ENCODE assay signal across 28 mouse cellular contexts in the genomic region with DNA sequence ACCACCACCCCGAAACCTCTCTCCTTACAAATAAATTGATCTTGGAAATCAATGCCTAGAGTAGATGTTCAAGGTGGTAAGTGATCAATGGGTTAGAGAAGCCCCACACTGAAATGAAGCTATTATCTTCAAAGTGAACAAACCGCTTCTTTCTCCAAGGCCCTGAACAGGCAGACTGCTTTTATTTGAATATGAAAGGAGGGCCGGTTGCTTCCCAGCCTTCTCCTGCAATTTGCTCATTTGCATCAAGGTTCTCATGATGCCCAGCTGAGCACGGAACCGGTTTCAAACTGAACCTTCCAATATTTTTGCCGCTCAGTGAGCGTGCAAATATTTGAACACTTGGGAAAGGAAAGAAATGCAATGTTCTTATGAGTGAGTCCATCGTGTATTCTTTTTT.
A peak's percentile ranks its signal among the peaks of the same experiment; 100 is the strongest.
DNase-seq lines count a peak whose midpoint lies in the region; ATAC-seq and TF ChIP-seq lines count a peak whose summit lies in the region.
"Had no signal": no experiment of that assay in that cellular context is flagged by ENCODE, and none has a peak within 500 bp of the region (broad histone marks: within the 10 kb centered on the region; RNA-seq: fewer than 3 reads in every experiment).

No protein-coding gene starts in this region.

- in situ Hi-C loops in ES-E14 (cut with MboI; ENCODE audit: low sequenced_read_pairs in 2 of 2, unreplicated experiment in 2 of 2) = no loop called here

- no peak overlapping the region for H3K4me2 ChIP-seq in hindbrain, embryonic 11.5 days (replicated peaks; ENCODE audit: low read depth, low read length)
- no peak overlapping the region for H3K4me2 ChIP-seq in hindbrain, embryonic 14.5 days (replicated peaks)
- no peak overlapping the region for H3K4me2 ChIP-seq in midbrain, embryonic 12.5 days (replicated peaks)
- no peak overlapping the region for H3K4me2 ChIP-seq in midbrain, postnatal 0 days (ENCODE audit: low read depth, low read length, poor library complexity, severe bottlenecking)
- no peak overlapping the region for H3K4me2 ChIP-seq in stomach, postnatal 0 days (replicated peaks; ENCODE audit: low read depth)
- H3K4me2 ChIP-seq: embryonic facial prominence, embryonic 12.5 days; embryonic facial prominence, embryonic 15.5 days; forebrain, embryonic 15.5 days; heart, embryonic 13.5 days; hindbrain, embryonic 15.5 days had no signal

- H3K27ac ChIP-seq in hindbrain, embryonic 11.5 days (ENCODE audit: low read depth, low read length) = no peak overlapping the region
- H3K27ac ChIP-seq in hindbrain, embryonic 14.5 days = no peak overlapping the region
- H3K27ac ChIP-seq in midbrain, embryonic 12.5 days (replicated peaks) = 0 out of 2 replicates have a peak overlapping the region, but pooled peaks have one; percentile 15
- H3K27ac ChIP-seq in midbrain, postnatal 0 days (ENCODE audit: low read depth, low read length) = no peak overlapping the region
- H3K27ac ChIP-seq in ES-E14 (ENCODE audit: insufficient read depth, low read depth, low read length, poor library complexity, severe bottlenecking) = no peak overlapping the region
- H3K27ac ChIP-seq in stomach, postnatal 0 days (replicated peaks) = no peak overlapping the region
- H3K27ac ChIP-seq: embryonic facial prominence, embryonic 12.5 days; embryonic facial prominence, embryonic 15.5 days; forebrain, embryonic 15.5 days; heart, adult 2 months; heart, embryonic 10.5 days; heart, embryonic 13.5 days; hindbrain, embryonic 15.5 days had no signal

- peak; percentile 21 for DNase-seq in hindbrain, embryonic 11.5 days (ENCODE audit: low spot score)
- no peak for DNase-seq in hindbrain, embryonic 14.5 days (ENCODE audit: low spot score)
- DNase-seq in midbrain, postnatal 0 days (ENCODE audit: low spot score) = no peak
- DNase-seq in ES-E14 (ENCODE audit: low read depth, low spot score) (peak; percentile 22), ZHBTc4 (ENCODE audit: low read depth, low spot score) (peak; percentile 59)
- no peak for DNase-seq in cerebellum, postnatal 36 days
- DNase-seq in stomach, postnatal 0 days (ENCODE audit: low spot score) = no peak
- DNase-seq: adrenal gland, adult 8-10 months; adrenal gland, postnatal 25 days; cerebellum, adult 18-20 months; cerebellum, adult 9-10 months; cerebellum, postnatal 14 days; gastrocnemius, postnatal 10 days; gastrocnemius, postnatal 36 days; heart, adult 2 months; heart, postnatal 14 days; heart, postnatal 4 days had no signal

- H3K4me1 ChIP-seq in hindbrain, embryonic 11.5 days (replicated peaks; ENCODE audit: control insufficient read depth, insufficient read depth, low read length) = no peaks in the 10 kb centered on the region
- peaks cover 6% of the 10 kb centered on the region for H3K4me1 ChIP-seq in hindbrain, embryonic 14.5 days (replicated peaks; ENCODE audit: control insufficient read depth, insufficient read depth, low read length)
- H3K4me1 ChIP-seq in midbrain, embryonic 12.5 days = peaks cover 37% of the 10 kb centered on the region
- no peaks in the 10 kb centered on the region for H3K4me1 ChIP-seq in midbrain, postnatal 0 days (ENCODE audit: insufficient read depth, low read length)
- H3K4me1 ChIP-seq in ES-E14 (ENCODE audit: control insufficient read depth in 2 of 2, insufficient read depth in 2 of 2, low read length in 2 of 2, poor library complexity in 1 of 2) = peaks cover 0 to 7% of the 10 kb centered on the region in 2 experiments; a peak in 2 of 4 replicates
- H3K4me1 ChIP-seq in stomach, postnatal 0 days (replicated peaks; ENCODE audit: control insufficient read depth, insufficient read depth) = no peaks in the 10 kb centered on the region
- H3K4me1 ChIP-seq: embryonic facial prominence, embryonic 12.5 days; embryonic facial prominence, embryonic 15.5 days had no signal

- no peaks in the 10 kb centered on the region for H3K9me3 ChIP-seq in hindbrain, embryonic 11.5 days (ENCODE audit: control insufficient read depth, low read length)
- H3K9me3 ChIP-seq in hindbrain, embryonic 14.5 days (ENCODE audit: control insufficient read depth, low read length) = no peaks in the 10 kb centered on the region
- no peaks in the 10 kb centered on the region for H3K9me3 ChIP-seq in midbrain, embryonic 12.5 days
- H3K9me3 ChIP-seq in midbrain, postnatal 0 days (ENCODE audit: low read length) = no peaks in the 10 kb centered on the region
- H3K9me3 ChIP-seq in ES-E14 (ENCODE audit: control insufficient read depth, insufficient read depth, low read depth, low read length) = no peaks in the 10 kb centered on the region
- no peaks in the 10 kb centered on the region for H3K9me3 ChIP-seq in stomach, postnatal 0 days (ENCODE audit: control insufficient read depth, low read length)
- H3K9me3 ChIP-seq: embryonic facial prominence, embryonic 12.5 days; embryonic facial prominence, embryonic 15.5 days; forebrain, embryonic 15.5 days; G1E; heart, embryonic 10.5 days; heart, embryonic 13.5 days; hindbrain, embryonic 15.5 days had no signal

- ATAC-seq in hindbrain, embryonic 11.5 days (ENCODE audit: low FRiP score) = no peak
- no peak for ATAC-seq in hindbrain, embryonic 14.5 days (ENCODE audit: low FRiP score)
- ATAC-seq in midbrain, embryonic 12.5 days (ENCODE audit: low FRiP score, low read depth) = no peak
- ATAC-seq in midbrain, postnatal 0 days (ENCODE audit: low FRiP score) = no peak
- no peak for ATAC-seq in stomach, postnatal 0 days (ENCODE audit: low FRiP score, low TSS enrichment)
- ATAC-seq: activated CD4-positive, CD25-positive, alpha-beta regulatory T cell, adult 4 months; CD4-positive, CD25-positive, alpha-beta regulatory T cell, adult 4 months; forebrain, embryonic 15.5 days; Patski had no signal

- TF ChIP-seq EP300 in stomach, postnatal 0 days (optimal IDR thresholded peaks at IDR 0.05) = no peak

- H3K36me3 ChIP-seq in hindbrain, embryonic 11.5 days (ENCODE audit: control insufficient read depth, insufficient read depth, low read length) = no peaks in the 10 kb centered on the region
- H3K36me3 ChIP-seq in hindbrain, embryonic 14.5 days (replicated peaks; ENCODE audit: control insufficient read depth, insufficient read depth) = no peaks in the 10 kb centered on the region
- no peaks in the 10 kb centered on the region for H3K36me3 ChIP-seq in midbrain, embryonic 12.5 days
- no peaks in the 10 kb centered on the region for H3K36me3 ChIP-seq in midbrain, postnatal 0 days (ENCODE audit: insufficient read depth, low read length)
- H3K36me3 ChIP-seq in ES-E14 (ENCODE audit: control insufficient read depth, insufficient read depth, low read length, poor library complexity, severe bottlenecking) = no peaks in the 10 kb centered on the region
- H3K36me3 ChIP-seq in stomach, postnatal 0 days (ENCODE audit: control insufficient read depth, insufficient read depth, low read length) = no peaks in the 10 kb centered on the region
- H3K36me3 ChIP-seq: embryonic facial prominence, embryonic 12.5 days; embryonic facial prominence, embryonic 15.5 days; forebrain, embryonic 15.5 days; G1E; heart, embryonic 10.5 days; heart, embryonic 13.5 days; hindbrain, embryonic 15.5 days had no signal

- 31% methylated on average over 8 of the region's 8 CpGs for WGBS in hindbrain, embryonic 11.5 days
- WGBS in hindbrain, embryonic 14.5 days = 29% methylated on average over 8 of the region's 8 CpGs
- 31% methylated on average over 8 of the region's 8 CpGs for WGBS in midbrain, embryonic 12.5 days
- WGBS in midbrain, postnatal 0 days = 44% methylated on average over 8 of the region's 8 CpGs
- 60% methylated on average over 8 of the region's 8 CpGs for WGBS in stomach, postnatal 0 days

- no peak for TF ChIP-seq CTCF in midbrain, postnatal 0 days (IDR thresholded peaks at IDR 0.05)
- no peak for TF ChIP-seq CTCF in stomach, postnatal 0 days (IDR thresholded peaks at IDR 0.05; ENCODE audit: low read depth)

- no peaks in the 10 kb centered on the region for H3K27me3 ChIP-seq in hindbrain, embryonic 11.5 days (ENCODE audit: control insufficient read depth, insufficient read depth, low read length)
- H3K27me3 ChIP-seq in hindbrain, embryonic 14.5 days (ENCODE audit: control insufficient read depth, insufficient read depth, low read length) = no peaks in the 10 kb centered on the region
- no peaks in the 10 kb centered on the region for H3K27me3 ChIP-seq in midbrain, embryonic 12.5 days
- no peaks in the 10 kb centered on the region for H3K27me3 ChIP-seq in midbrain, postnatal 0 days (ENCODE audit: insufficient read depth, low read length)
- no peaks in the 10 kb centered on the region for H3K27me3 ChIP-seq in stomach, postnatal 0 days (ENCODE audit: control insufficient read depth, insufficient read depth, low read length)
- H3K27me3 ChIP-seq: embryonic facial prominence, embryonic 15.5 days; forebrain, embryonic 15.5 days; heart, embryonic 13.5 days; hindbrain, embryonic 15.5 days; Patski had no signal

- no peak overlapping the region for H3K4me3 ChIP-seq in hindbrain, embryonic 11.5 days (ENCODE audit: low read depth, low read length)
- H3K4me3 ChIP-seq in hindbrain, embryonic 14.5 days (replicated peaks; ENCODE audit: low read length) = no peak overlapping the region
- H3K4me3 ChIP-seq in midbrain, embryonic 12.5 days = no peak overlapping the region
- no peak overlapping the region for H3K4me3 ChIP-seq in midbrain, postnatal 0 days (ENCODE audit: low read depth, low read length)
- H3K4me3 ChIP-seq in ES-E14 (ENCODE audit: insufficient read depth in 1 of 2, low read depth in 1 of 2, low read length in 2 of 2, poor library complexity in 1 of 2, severe bottlenecking in 1 of 2) = no peak overlapping the region
- H3K4me3 ChIP-seq in stomach, postnatal 0 days (ENCODE audit: low read depth, low read length) = no peak overlapping the region
- H3K4me3 ChIP-seq: embryonic facial prominence, embryonic 12.5 days; embryonic facial prominence, embryonic 15.5 days; forebrain, embryonic 15.5 days; heart, adult 2 months; heart, embryonic 10.5 days; heart, embryonic 13.5 days; hindbrain, embryonic 15.5 days had no signal

- H3K9ac ChIP-seq in hindbrain, embryonic 11.5 days (ENCODE audit: low read depth, low read length) = no peak overlapping the region
- H3K9ac ChIP-seq in hindbrain, embryonic 14.5 days = no peak overlapping the region
- no peak overlapping the region for H3K9ac ChIP-seq in midbrain, embryonic 12.5 days (replicated peaks)
- no peak overlapping the region for H3K9ac ChIP-seq in midbrain, postnatal 0 days (replicated peaks; ENCODE audit: low read length, poor library complexity, severe bottlenecking)
- H3K9ac ChIP-seq in ES-E14 (ENCODE audit: insufficient read depth, low read depth, low read length, poor library complexity, severe bottlenecking) = no peak overlapping the region
- no peak overlapping the region for H3K9ac ChIP-seq in stomach, postnatal 0 days (ENCODE audit: low read length)
- H3K9ac ChIP-seq: embryonic facial prominence, embryonic 12.5 days; embryonic facial prominence, embryonic 15.5 days; forebrain, embryonic 15.5 days; heart, embryonic 13.5 days; hindbrain, embryonic 15.5 days had no signal

TF ChIP-seq in ES-E14, 5 proteins besides CTCF, POLR2A, EP300 and RAD21:
- TF ChIP-seq CHD2 (IDR thresholded peaks at IDR 0.05; ENCODE audit: low read depth, low read length) (no peak), HCFC1 (IDR thresholded peaks at IDR 0.05; ENCODE audit: borderline replicate concordance, insufficient read depth, low read length) (no peak), ZC3H11A (IDR thresholded peaks at IDR 0.05; ENCODE audit: borderline replicate concordance, low read depth, low read length) (no peak), ZNF384 (IDR thresholded peaks at IDR 0.05; ENCODE audit: low read depth, low read length) (no peak)
TF ChIP-seq in ES-E14: peak in this region for 0.

Comparison
In these comparisons a context has a peak if more than half of its experiments do, and no peak if none do; other contexts are left out.
1. DNase-seq: peak in hindbrain, embryonic 11.5 days (single experiment), ES-E14 (single experiment) and ZHBTc4 (single experiment); none in hindbrain, embryonic 14.5 days (single experiment), midbrain, postnatal 0 days (single experiment), cerebellum, postnatal 36 days (0 of 2) and stomach, postnatal 0 days (single experiment).